Mouse (Mus musculus) adrenal gland, postnatal 10 days (tissue): ENCODE results near the gene Acvr2a. TPM values are rescaled to one million over a fixed set of nuclear protein-coding genes. Genes with fewer than 3 reads are reported as not detected.

Experiments used
- DNase-seq: peaks from one replicate; pipeline ENCODE4 v3.0.0; 2021; ENCODE audit warnings: mixed read lengths
- total RNA-seq, 2 experiments: library from RNA; stranded (reverse); gene quantifications; 2 replicates each; pipeline ENCODE4 v1.2.3; 2021

The Acvr2a gene
- total RNA-seq, 2 experiments from 2014 or later, result 18.6 to 21.1 TPM

DNA sequence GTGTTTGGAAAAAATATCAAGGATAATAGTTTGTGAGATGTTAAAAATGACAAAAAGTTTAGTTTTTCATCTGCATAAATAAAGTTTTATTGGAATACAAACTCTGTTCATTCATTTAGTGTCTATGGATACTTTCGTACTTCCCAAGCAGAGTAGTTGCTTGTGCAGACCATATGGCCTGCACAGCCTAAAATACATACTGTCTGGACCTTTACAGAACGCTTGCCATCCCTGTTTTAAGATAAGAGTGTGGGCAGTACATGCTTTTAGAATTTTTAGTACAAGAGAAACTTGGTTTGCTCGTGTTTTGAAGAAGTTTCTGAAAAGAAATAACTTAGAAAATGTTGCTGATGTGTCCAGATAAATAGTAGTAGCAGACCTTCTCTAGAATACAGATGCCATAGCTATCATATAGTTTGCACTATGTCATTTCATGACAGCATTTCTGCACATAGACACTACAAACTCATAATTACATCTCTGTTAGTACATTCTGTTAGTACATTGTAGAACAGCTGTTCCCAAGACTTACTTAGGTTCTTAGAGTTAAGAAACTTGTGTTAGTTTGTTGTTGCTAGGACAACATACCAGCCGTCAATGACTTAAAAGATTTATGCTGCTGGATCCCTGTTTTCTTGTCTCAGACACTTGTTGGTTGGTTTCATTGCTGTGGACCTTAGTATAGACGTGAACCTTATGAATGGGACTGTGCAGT is 54.4 kb downstream of the Acvr2a start:
- DNase-seq, result no peak

DNA sequence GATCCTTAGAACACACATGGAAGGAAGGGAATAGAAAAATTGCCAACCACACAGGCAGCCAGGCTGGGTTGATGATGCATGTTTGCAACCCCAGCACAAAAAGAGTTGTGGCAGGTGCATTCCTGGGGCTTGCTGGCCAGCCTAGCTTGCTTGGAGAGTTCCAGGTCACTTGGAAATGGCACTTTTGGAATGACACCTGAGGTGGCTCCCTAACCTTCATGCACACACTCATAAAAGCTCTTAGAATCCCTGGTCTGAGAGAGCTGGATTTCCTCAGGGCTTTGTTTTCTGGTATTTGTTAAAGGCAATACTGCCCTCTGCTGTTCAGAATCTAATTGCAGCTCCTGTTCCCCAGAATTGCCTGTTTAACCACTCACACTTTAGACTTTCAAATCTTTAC is 72.0 kb downstream of the Acvr2a start:
- peak; percentile 65 for DNase-seq

GRCm38 (mm10) chr2:48895186-48895585 is 81.3 kb downstream of the Acvr2a start:
- DNase-seq, result no peak

- no peak for DNase-seq
Measured at GRCm38 (mm10) chr2:48908866-48909265, 95.0 kb downstream of the Acvr2a start.

DNA sequence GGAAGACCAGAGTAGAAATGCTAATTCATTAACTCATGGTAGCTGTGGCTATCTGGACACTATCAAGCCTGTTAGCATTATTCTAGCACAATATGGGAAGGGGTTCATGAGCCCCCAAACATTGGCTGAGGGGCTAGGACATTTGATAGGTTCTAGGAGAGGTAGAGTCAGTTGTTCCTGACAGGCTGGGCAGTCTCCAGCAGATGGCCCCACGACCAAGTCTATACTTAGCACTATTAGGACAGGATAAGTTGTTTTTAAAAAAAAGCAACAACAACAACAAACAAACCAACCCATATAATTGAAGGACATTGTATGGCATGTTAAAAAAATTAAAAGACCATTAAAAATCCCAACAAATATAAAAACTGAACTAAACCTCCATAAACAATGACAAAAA is 100.3 kb downstream of the Acvr2a start:
- no peak for DNase-seq

- DNase-seq, result no peak
Measured at GRCm38 (mm10) chr2:48915832-48916231, 101.9 kb downstream of the Acvr2a start.

- no peak for DNase-seq
Measured at GRCm38 (mm10) chr2:48935058-48935457, 121.1 kb downstream of the Acvr2a start.

DNA sequence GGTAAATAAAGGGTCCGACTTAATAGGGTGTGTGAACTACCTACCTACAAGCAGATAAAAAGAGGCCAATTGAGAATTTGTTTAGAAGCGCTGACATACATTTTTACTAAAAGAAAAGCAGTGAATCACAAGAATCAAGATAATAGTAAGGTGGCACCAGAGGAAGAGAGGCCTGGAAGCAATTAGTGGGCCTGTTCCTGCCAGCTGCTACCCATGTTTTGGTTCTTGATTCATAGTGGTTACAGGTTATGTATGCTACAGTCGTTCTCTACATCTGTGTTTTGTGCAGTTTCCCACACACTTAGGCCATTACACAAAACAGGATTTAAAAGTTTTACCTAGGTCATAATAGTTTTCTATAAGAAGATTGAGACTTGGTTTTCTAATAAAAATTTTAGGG is 133.9 kb downstream of the Acvr2a start:
- no peak for DNase-seq

DNA sequence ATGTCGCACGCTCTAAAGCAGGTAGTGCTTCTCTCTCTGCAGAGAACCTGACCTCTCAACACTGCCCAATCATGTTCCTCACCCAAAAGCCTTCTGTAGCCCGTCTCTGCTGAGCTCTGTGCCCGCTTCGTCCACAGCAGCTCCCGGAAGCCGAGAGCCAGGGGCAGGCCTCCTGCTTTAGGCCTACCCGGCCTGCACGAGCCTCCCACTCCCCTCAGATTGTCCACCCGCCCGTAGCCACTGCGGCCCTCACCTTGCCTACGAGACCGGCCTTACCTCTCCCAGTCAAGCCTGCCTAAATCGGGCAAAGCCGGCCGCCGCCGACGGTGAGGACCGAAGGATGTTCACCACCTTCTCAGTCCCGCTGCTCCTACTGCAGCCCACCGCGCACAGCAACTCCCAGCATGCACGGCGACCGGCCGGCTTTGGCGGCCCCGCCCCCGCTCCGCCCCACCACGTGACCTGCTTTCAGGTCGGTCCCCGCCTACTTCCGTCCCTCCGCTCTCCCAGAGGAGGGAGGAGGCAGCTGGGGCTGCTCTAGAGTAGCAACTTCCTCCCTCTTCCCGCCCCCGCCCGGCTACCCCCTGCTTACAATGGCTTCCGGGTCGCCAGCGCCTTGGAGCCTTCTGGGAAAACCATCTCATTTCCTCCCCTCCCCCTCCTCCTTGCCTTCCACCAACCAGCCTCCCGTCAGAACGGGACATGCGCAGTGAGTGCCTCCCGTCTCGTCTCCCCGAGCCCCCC is 135.1 kb downstream of the Acvr2a start, which contains the start of gene Mbd5:
TSS of gene Mbd5 (plus strand) at position 668 of the 744 bp plus-strand sequence.
- peak; percentile 100 for DNase-seq

DNA sequence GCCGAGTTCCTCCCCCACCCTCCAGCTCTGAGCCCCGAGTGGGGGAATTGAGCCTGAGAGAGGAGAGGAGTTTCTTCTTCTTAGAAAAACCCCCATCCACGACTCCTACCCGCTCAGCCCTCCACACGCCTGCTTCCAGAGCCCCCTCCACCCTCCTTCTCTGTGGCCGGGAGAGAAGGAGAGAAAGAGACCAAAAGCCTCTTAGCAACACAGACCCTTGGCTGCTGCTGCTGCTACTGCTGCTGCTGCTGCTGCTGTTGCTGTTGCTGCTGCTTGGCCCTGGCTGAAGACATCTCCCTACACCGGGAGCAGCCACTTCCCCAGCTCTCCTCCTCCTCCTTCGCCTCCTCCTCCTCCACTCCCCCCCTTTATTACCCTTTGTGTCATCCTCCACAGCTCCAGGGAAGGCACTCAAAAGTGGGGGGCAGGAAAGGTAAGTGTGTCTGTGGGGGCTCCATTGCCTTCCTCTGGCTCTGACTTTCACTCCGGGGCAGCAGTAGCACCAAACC is 135.9 kb downstream of the Acvr2a start:
- peak; percentile 55 for DNase-seq

DNA sequence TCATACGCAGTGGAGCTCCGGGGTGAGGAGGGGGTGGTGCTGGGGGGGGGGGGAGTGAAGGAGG is 136.2 kb downstream of the Acvr2a start, which contains the start of gene Orc4:
TSS of gene Orc4 (minus strand) at position 26 of the 64 bp plus-strand sequence.
- no peak for DNase-seq

- peak; percentile 27 for DNase-seq
Measured at GRCm38 (mm10) chr2:48950316-48950880, 136.5 kb downstream of the Acvr2a start.

Other genes starting within 250 kb of the Acvr2a start
- 10 to 100 TPM; 42.2 to 44.1 TPM for gene Mbd5, start 135.4 kb downstream of the Acvr2a start, total RNA-seq
- 10 to 100 TPM; 42.1 to 58.5 TPM for gene Orc4, start 136.2 kb downstream of the Acvr2a start, total RNA-seq